Mouse (Mus musculus) lung, embryonic 16.5 days (tissue): ENCODE data around the gene Cdh13. TPM values are rescaled to one million over a fixed set of nuclear protein-coding genes. Genes with fewer than 3 reads are reported as not detected.
A peak's percentile ranks its signal among the peaks of the same experiment; 100 is the strongest.

Source experiments
- ATAC-seq: fragments of 200-750 bp; cut with Nextera tagmentation; 2 replicates; pipeline ENCODE4 v1.8.0; 2017; ENCODE audit warnings: low read depth, mild to moderate bottlenecking, moderate library complexity
- H3K27ac ChIP-seq: fragments of 300-500 bp; sonication (generic); 2 replicates; pipeline ENCODE4 v1.5.1; 2014; ENCODE audit warnings: mild to moderate bottlenecking, control low read depth, low read length
- H3K27me3 ChIP-seq: fragments of 300-500 bp; sonication (generic); 2 replicates; pipeline ENCODE4 v1.6.1; 2014; ENCODE audit warnings: low read depth, low read length, mixed read lengths; ENCODE audit not compliant: control insufficient read depth, insufficient read depth
- H3K36me3 ChIP-seq: fragments of 300-500 bp; sonication (generic); 2 replicates; pipeline ENCODE4 v1.6.1; 2014; ENCODE audit warnings: low read length; ENCODE audit not compliant: control insufficient read depth, insufficient read depth
- H3K4me1 ChIP-seq: fragments of 300-500 bp; sonication (generic); replicated peaks from 2 replicates; pipeline ENCODE4 v1.6.1; 2014; ENCODE audit warnings: low read length, mixed read lengths; ENCODE audit not compliant: control insufficient read depth, insufficient read depth
- H3K4me2 ChIP-seq: fragments of 300-500 bp; sonication (generic); 2 replicates; pipeline ENCODE4 v1.6.1; 2014; ENCODE audit warnings: low read depth, low read length, control low read depth
- H3K4me3 ChIP-seq: fragments of 300-500 bp; sonication (generic); 2 replicates; pipeline ENCODE4 v1.5.1; 2014; ENCODE audit warnings: mild to moderate bottlenecking, low read length, control low read depth
- H3K9ac ChIP-seq: fragments of 300-500 bp; sonication (generic); 2 replicates; pipeline ENCODE4 v1.6.1; 2014; ENCODE audit warnings: low read length, control low read depth
- H3K9me3 ChIP-seq: fragments of 300-500 bp; sonication (generic); 2 replicates; pipeline ENCODE4 v1.6.1; 2016; ENCODE audit warnings: low read length; ENCODE audit not compliant: control insufficient read depth
- WGBS: fragments of 180-500 bp; shearing (Covaris S2); extraction: QIAGEN DNeasy Blood & Tissue Kit; methylation state at CpG from one replicate; pipeline ENCODE4 v1.1.7; 2014; 5-methylcytosine and 5-hydroxymethylcytosine counted together
- polyA plus RNA-seq: library from polyadenylated mRNA; unstranded; fragments of >200 nt; fragmentation: Nextera tagmentation; extraction: Ambion mirVana; gene quantifications from 2 replicates; pipeline ENCODE4 v1.2.1, GENCODE M21; 2015

Gene Cdh13
- polyA plus RNA-seq, 1 experiment from 2014 or later, result 5.8 TPM

DNA sequence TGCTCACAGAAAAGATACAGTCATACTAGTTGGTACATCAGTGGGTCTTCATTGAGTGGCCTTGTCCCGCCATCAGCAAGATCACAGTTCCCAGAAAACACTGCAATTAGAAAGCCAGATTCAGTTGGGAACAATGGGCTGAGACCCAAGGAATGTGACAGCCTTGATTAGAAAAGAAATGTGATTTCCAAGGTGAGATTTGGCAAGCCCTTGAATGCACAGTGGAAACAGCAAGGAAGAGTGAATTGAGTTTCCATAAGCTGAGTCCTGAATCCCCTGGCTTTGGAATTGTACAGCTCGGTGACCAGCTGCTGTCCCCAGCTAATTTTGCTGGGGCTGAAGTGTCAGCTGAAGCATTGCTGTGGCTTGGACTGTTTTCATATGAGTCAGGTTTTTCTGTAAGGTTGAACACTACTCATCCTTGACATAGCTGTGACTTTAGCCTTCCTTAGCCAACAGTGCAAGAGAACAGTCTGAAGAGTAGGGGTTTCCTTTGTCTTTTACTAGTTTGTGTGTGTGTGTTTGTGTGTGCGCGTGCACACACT lies 133.3 kb downstream of the Cdh13 start:
- Histone ChIP-seq H3K27me3 (no peaks in the 10 kb centered on the region), H3K4me1 (no peaks in the 10 kb centered on the region), H3K27ac (no peak overlapping the region), H3K9me3 (no peaks in the 10 kb centered on the region), H3K4me2 (no peak overlapping the region), H3K36me3 (no peaks in the 10 kb centered on the region), H3K9ac (no peak overlapping the region), H3K4me3 (no peak overlapping the region)
- no peak for ATAC-seq
- 85% methylated on average over 4 of the region's 4 CpGs for WGBS

DNA sequence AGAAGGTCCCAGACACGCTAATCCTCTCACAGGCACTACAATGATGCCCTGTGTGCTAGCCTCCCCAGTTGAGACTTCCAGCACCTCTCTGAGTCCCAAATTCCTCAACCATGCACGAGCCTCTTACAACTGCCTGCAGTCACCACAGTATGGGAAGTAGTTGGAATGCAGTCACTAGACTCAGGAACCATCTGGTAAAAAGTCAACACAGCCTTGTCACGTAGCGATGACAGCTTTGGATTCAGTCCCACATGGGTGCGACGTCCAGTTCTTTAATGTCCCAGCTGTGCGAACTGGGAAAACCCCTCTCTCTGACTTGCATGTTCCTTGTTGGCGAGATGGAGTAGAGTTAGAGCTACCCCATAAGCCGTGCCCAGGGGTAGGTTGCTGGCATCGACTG lies 139.1 kb downstream of the Cdh13 start:
- no peak overlapping the region for H3K9ac ChIP-seq
- H3K36me3 ChIP-seq, result no peaks in the 10 kb centered on the region
- no peak overlapping the region for H3K4me3 ChIP-seq
- ATAC-seq, result peak; percentile 47
- H3K4me1 ChIP-seq, result no peaks in the 10 kb centered on the region
- no peak overlapping the region for H3K4me2 ChIP-seq
- no peaks in the 10 kb centered on the region for H3K9me3 ChIP-seq
- H3K27ac ChIP-seq, result no peak overlapping the region
- 49% methylated on average over 10 of the region's 10 CpGs for WGBS
- H3K27me3 ChIP-seq, result no peaks in the 10 kb centered on the region

DNA sequence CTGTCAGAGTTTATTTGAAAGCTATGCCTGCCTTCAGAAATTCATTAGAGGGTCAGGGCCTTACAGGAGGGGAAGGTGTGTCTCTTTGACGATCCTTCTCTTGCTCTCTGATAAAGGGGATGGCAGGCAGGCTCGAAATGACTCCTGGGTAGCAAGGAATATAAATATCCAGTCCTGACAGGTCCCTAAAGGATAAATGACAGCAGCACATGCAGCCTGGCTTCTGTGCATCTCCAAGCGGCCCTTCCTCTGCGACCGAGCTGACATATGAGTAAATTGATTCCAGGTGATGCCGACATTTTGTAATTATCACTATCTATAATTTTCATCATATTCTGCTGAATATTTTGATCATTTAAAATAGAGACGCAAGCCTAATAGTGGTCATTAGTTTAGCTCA lies 145.4 kb downstream of the Cdh13 start:
- Histone ChIP-seq H3K36me3 (no peaks in the 10 kb centered on the region), H3K27ac (no peak overlapping the region), H3K4me2 (no peak overlapping the region), H3K9ac (no peak overlapping the region), H3K27me3 (no peaks in the 10 kb centered on the region), H3K4me1 (no peaks in the 10 kb centered on the region), H3K9me3 (no peaks in the 10 kb centered on the region), H3K4me3 (no peak overlapping the region)
- 70% methylated on average over 7 of the region's 7 CpGs for WGBS
- ATAC-seq, result no peak

DNA sequence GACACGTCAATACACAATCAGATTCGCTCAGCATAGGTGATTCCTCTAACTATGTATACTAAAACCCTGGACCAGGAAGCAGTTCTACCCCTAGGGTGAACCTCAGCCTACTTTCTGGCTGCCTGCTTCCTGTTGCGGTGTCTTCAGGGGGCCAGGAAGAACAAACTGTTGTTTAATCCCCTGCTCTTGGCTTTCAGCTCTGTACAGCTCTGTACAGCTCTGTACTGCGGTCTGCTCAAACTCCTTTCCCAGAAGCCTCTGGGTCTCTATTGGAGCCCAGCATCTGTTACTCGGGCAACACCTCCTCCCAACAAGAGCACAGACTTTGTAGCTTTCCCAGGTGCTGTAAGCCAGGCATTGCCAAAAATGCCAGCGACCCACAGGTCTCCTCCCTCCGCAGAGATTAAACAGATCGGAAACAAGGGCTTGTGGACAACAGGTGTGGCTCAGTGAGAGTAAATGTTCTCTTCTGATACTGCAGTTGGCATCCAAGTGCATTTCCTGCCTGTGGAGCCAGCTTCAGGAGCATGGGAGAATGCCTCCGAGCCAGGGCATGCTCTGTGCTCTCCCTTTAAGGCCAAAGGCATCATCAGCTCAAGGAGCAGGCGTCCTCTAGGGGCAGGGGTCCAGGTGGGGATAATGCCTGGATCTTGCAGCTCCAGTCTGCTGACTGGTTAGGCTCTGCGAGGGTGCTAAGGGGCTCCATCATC lies 148.4 kb downstream of the Cdh13 start:
- 69% methylated on average over 11 of the region's 11 CpGs for WGBS
- Histone ChIP-seq H3K4me1 (no peaks in the 10 kb centered on the region), H3K27me3 (no peaks in the 10 kb centered on the region), H3K4me2 (no peak overlapping the region), H3K9me3 (no peaks in the 10 kb centered on the region), H3K9ac (no peak overlapping the region), H3K27ac (no peak overlapping the region), H3K36me3 (no peaks in the 10 kb centered on the region), H3K4me3 (no peak overlapping the region)
- ATAC-seq, result no peak

DNA sequence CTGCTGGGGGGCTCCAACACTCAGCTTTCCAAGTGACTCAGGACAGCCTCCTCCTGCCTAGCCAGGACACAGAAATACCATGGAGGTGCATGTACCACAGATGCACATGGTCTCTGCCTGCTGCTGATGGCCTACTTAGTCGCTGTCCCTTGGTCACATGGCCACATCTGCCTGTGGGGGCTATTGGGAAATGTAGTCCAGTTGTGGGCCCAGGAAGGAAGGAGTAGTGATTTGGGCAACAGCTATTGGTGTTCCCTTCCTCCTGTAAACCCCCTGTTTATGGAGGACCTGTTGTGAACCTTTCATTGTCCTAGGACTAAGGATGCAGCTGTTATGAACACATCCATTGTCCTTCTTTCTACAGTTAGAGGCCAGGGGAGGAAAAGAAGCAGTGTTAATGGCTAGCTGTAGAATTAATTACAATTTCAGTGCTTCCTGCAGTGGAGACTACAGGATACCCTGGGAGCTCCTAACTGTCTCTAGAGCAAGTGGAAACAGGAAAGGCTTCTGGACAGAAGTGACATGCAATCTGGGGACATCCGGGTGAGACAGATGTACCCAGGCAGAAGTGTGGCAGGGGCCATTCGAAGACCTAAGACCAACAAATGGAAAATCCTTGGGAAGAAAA lies 150.1 kb downstream of the Cdh13 start:
- ATAC-seq, result no peak
- WGBS, result 66% methylated on average over 3 of the region's 3 CpGs
- no peak overlapping the region for H3K4me3 ChIP-seq

DNA sequence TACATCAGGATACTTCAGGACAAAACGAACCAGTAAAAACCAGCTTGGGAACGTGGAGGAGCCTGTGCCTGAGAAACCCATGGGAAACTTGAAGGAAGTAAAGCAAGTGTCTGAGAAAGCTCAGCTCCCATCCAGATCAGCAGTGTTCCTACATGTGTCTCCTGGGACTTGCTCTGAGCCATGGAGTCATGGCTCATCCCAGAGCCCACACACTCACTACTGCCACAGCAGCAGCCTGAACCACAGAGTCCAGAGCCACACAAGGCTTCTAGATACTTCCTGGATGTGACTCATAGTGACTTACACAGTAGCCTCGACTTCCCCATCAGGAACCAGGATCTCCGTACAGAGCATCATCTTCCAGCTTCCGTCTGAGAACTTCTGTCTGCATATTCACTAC lies 153.2 kb downstream of the Cdh13 start:
- H3K4me2 ChIP-seq, result no peak overlapping the region
- no peaks in the 10 kb centered on the region for H3K36me3 ChIP-seq
- H3K4me3 ChIP-seq, result no peak overlapping the region
- H3K9me3 ChIP-seq, result no peaks in the 10 kb centered on the region
- no peak overlapping the region for H3K27ac ChIP-seq
- H3K27me3 ChIP-seq, result no peaks in the 10 kb centered on the region
- ATAC-seq, result no peak
- no peaks in the 10 kb centered on the region for H3K4me1 ChIP-seq
- no peak overlapping the region for H3K9ac ChIP-seq
- 67% methylated on average over 5 of the region's 5 CpGs for WGBS

More for the DNA sequence above, 150.1 kb downstream of the Cdh13 start:
- H3K9me3 ChIP-seq, result no peaks in the 10 kb centered on the region
- H3K27ac ChIP-seq, result no peak overlapping the region
- H3K4me2 ChIP-seq, result no peak overlapping the region
- no peak overlapping the region for H3K9ac ChIP-seq
- H3K36me3 ChIP-seq, result no peaks in the 10 kb centered on the region
- H3K27me3 ChIP-seq, result no peaks in the 10 kb centered on the region
- H3K4me1 ChIP-seq, result no peaks in the 10 kb centered on the region

DNA sequence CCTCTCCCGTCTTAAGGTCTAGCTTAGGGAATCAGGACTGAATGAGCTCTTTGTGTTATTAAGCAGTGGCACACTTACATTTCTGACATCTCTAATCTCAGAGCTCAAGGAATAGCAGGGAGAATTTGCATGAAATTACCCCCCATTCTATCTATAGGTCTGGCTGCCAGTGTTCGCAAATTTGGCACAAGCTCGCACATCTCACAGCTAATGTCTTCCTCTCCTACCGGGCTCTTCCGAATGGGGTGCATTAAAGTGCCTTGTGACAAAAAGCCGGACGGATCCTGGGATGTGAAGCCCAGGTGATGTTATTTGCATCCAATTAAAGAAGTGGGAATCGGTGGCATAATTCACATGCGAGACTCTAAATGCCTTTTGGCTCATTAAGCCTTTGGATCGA lies 153.6 kb downstream of the Cdh13 start:
- H3K9ac ChIP-seq, result no peak overlapping the region
- no peak overlapping the region for H3K27ac ChIP-seq
- no peaks in the 10 kb centered on the region for H3K4me1 ChIP-seq
- H3K4me3 ChIP-seq, result no peak overlapping the region
- no peak for ATAC-seq
- H3K36me3 ChIP-seq, result no peaks in the 10 kb centered on the region
- no peaks in the 10 kb centered on the region for H3K27me3 ChIP-seq
- H3K4me2 ChIP-seq, result no peak overlapping the region
- 83% methylated on average over 10 of the region's 10 CpGs for WGBS
- no peaks in the 10 kb centered on the region for H3K9me3 ChIP-seq

DNA sequence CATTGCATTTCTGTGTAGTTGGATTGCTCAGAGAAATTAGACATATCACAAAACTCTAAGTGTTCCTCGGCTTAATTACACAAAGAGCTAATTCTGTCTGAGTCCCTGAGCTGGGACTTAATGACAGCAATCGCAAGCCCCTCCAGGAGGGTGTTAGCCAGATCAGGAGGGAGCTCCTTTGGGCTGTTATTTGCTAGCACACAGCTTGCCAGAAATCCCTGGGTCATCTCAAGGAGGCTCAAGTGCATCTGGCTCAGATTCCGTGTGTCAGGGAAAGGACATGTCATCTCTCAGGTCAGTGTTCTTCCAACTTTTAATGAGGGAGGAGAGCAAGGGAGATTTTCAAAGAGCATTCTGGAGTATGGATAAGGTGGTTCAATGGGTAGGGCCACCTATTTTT lies 154.3 kb downstream of the Cdh13 start:
- WGBS, result 56% methylated on average over 3 of the region's 3 CpGs
- no peak for ATAC-seq

DNA sequence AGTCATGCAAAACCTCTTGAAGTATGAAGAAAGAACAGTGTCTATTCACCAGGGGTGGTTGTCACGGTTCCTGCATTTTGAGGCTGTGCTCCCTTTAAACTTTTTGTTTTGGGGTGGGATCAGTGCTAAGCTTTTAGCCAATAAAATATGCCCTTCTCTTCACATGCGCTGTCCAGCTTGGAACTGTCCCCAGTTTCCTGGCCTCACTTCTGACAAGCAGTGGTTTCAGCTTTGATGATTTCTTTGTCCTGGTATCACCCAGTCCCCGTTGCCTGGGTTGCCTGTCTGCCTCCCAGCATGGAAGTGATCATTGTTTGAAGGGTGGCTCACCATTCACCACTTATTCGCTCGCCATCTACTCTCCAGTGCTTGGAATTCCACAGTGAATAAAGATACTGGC lies 156.3 kb downstream of the Cdh13 start:
- H3K9ac ChIP-seq, result no peak overlapping the region
- H3K9me3 ChIP-seq, result no peaks in the 10 kb centered on the region
- no peaks in the 10 kb centered on the region for H3K4me1 ChIP-seq
- H3K27me3 ChIP-seq, result no peaks in the 10 kb centered on the region
- 58% methylated on average over 5 of the region's 5 CpGs for WGBS
- H3K36me3 ChIP-seq, result no peaks in the 10 kb centered on the region
- no peak overlapping the region for H3K4me2 ChIP-seq
- no peak overlapping the region for H3K4me3 ChIP-seq
- no peak for ATAC-seq
- no peak overlapping the region for H3K27ac ChIP-seq

More for the DNA sequence above, 154.3 kb downstream of the Cdh13 start:
- no peak overlapping the region for H3K4me3 ChIP-seq
- H3K27ac ChIP-seq, result no peak overlapping the region
- H3K4me2 ChIP-seq, result no peak overlapping the region
- H3K36me3 ChIP-seq, result no peaks in the 10 kb centered on the region
- no peak overlapping the region for H3K9ac ChIP-seq
- no peaks in the 10 kb centered on the region for H3K9me3 ChIP-seq
- H3K4me1 ChIP-seq, result no peaks in the 10 kb centered on the region
- no peaks in the 10 kb centered on the region for H3K27me3 ChIP-seq
